Mouse (Mus musculus) testis, adult 2 months (tissue): ENCODE data around the gene Cdr1. TPM values are rescaled to one million over a fixed set of nuclear protein-coding genes. Genes with fewer than 3 reads are reported as not detected.

Experiments used
- H3K27ac ChIP-seq: fragments of 200-500 bp; 2 replicates; pipeline ENCODE4 v1.5.1; 2012; ENCODE audit warnings: low read depth, low read length; ENCODE audit not compliant: control insufficient read depth, insufficient read depth
- H3K27me3 ChIP-seq: fragments of 200-500 bp; 2 replicates; pipeline ENCODE4 v1.6.1; 2012; ENCODE audit warnings: mild to moderate bottlenecking, low read length, moderate library complexity; ENCODE audit not compliant: control insufficient read depth, insufficient read depth
- H3K36me3 ChIP-seq: fragments of 200-500 bp; 2 replicates; pipeline ENCODE4 v1.6.1; 2012; ENCODE audit warnings: mild to moderate bottlenecking, low read length; ENCODE audit not compliant: control insufficient read depth, insufficient read depth
- H3K4me1 ChIP-seq: fragments of 200-500 bp; 2 replicates; pipeline ENCODE4 v1.6.1; 2012; ENCODE audit warnings: low read length; ENCODE audit not compliant: control insufficient read depth, insufficient read depth
- H3K4me3 ChIP-seq: fragments of 200-500 bp; 2 replicates; pipeline ENCODE4 v1.5.1; 2012; ENCODE audit warnings: low read depth, mild to moderate bottlenecking, low read length, moderate library complexity, mixed read lengths; ENCODE audit not compliant: control insufficient read depth
- CTCF ChIP-seq: fragments of 200-500 bp; IDR thresholded peaks from 2 replicates; pipeline ENCODE4 v1.5.1; 2012; ENCODE audit warnings: low read depth, mild to moderate bottlenecking, inconsistent platforms, low read length, moderate library complexity; ENCODE audit not compliant: control insufficient read depth, insufficient read depth, insufficient replicate concordance
- POLR2A ChIP-seq: fragments of 200-500 bp; IDR thresholded peaks from 2 replicates; pipeline ENCODE4 v1.6.1; 2012; ENCODE audit warnings: low read depth, mild to moderate bottlenecking, inconsistent platforms, low read length, moderate library complexity; ENCODE audit not compliant: control insufficient read depth
- polyA plus RNA-seq: library from polyadenylated mRNA; depleted of rRNA; stranded (reverse); fragments of >200 nt; gene quantifications from 2 replicates; pipeline ENCODE4 v1.2.3, GENCODE M21; 2012; rRNA removed

The Cdr1 gene
- polyA plus RNA-seq: not detected in 2 replicates

DNA sequence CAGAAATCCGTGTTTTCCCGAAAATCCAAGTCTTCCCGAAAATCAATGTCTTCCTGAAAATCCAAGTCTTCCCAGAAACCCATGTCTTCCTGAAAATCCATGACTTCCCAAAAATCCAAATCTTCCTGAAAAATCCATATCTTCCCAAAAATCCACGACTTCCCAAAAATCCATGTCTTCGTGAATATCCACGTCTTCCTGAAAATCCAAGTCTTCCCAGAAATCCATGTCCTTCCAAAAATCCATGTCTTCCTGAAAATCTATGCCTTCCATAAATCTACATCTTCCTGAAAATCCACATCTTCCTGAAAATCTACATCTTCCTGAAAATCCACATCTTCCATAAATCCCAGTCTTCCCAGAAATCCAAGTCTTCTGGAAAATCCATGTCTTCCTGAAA is at the start of gene Cdr1:
Gene Cdr1 (minus strand): TSS at position 101 of the 400 bp plus-strand sequence.
- no peaks in the 10 kb centered on the region for H3K27me3 ChIP-seq
- no peaks in the 10 kb centered on the region for H3K4me1 ChIP-seq
- H3K27ac ChIP-seq: no peak within 1 kb of the TSS
- no peak within 1 kb of the TSS for H3K4me3 ChIP-seq
- TF ChIP-seq POLR2A (no peak), CTCF (no peak)
- no peaks in the 10 kb centered on the region for H3K36me3 ChIP-seq

DNA sequence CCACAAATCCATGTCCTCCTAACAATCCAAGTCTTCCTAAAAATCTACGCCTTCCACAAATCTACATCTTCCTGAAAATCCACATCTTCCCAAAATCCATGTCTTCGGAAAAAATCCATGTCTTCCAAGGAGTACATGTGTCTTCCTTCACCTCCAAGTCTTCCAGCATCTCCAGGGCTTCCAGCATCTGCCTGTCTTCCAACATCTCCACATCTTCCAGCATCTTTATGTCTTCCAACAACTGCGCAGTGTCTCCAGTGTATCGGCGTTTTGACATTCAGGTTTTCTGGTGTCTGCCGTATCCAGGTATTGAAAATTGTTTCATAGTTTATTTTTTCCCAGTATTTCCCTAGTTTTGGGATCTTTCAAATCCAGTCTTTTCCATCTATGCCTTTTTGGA is 511 bp upstream of the Cdr1 start:
- Histone ChIP-seq H3K4me1 (no peaks in the 10 kb centered on the region), H3K36me3 (no peaks in the 10 kb centered on the region), H3K4me3 (no peak overlapping the region), H3K27me3 (no peaks in the 10 kb centered on the region), H3K27ac (no peak overlapping the region)
- TF ChIP-seq POLR2A (no peak), CTCF (no peak)

DNA sequence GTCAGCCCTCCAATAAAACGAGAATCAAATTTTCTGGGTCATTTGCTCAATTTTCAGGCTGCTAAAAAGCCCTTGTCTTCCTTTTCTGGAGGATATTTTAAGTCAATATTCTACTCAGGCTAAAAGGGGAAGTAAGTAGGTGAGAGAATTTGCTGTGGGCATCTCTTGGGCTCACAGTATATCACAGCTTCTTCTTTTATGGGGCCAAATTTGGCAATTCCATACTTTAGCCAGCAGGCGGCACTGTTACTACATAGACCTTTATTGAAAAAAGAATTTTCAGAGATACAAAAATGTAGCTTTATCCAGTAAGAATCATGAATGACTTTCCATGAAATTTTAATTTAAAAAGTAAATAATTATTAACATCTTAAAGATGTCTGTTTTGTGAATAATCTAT is 18.8 kb downstream of the Cdr1 start:
- no peak overlapping the region for H3K27ac ChIP-seq
- H3K4me1 ChIP-seq: no peaks in the 10 kb centered on the region
- H3K36me3 ChIP-seq: no peaks in the 10 kb centered on the region
- H3K27me3 ChIP-seq: no peaks in the 10 kb centered on the region
- TF ChIP-seq POLR2A: no peak
- TF ChIP-seq CTCF: no peak
- H3K4me3 ChIP-seq: no peak overlapping the region

DNA sequence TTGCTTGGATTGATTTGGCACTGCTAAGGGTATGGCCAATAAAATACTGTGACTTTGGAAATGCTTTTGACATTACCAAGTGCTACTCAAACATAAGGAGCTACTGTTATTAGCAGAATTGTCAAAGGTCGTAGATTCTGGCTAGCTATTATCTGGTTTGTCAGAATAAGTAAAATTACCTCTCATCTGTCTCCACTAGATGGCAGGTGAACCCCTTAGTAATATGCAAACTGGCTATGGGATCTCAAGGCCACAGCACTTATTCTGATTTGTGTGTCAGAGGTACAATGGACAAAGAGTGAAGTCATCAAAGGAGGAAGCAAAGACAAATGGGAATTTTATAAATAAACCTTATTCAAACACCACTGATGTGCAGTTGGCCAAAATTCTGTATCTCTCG is 24.1 kb downstream of the Cdr1 start:
- Histone ChIP-seq H3K27me3 (no peaks in the 10 kb centered on the region), H3K4me3 (no peak overlapping the region), H3K4me1 (no peaks in the 10 kb centered on the region), H3K36me3 (no peaks in the 10 kb centered on the region), H3K27ac (no peak overlapping the region)
- no peak for TF ChIP-seq POLR2A
- TF ChIP-seq CTCF: no peak

DNA sequence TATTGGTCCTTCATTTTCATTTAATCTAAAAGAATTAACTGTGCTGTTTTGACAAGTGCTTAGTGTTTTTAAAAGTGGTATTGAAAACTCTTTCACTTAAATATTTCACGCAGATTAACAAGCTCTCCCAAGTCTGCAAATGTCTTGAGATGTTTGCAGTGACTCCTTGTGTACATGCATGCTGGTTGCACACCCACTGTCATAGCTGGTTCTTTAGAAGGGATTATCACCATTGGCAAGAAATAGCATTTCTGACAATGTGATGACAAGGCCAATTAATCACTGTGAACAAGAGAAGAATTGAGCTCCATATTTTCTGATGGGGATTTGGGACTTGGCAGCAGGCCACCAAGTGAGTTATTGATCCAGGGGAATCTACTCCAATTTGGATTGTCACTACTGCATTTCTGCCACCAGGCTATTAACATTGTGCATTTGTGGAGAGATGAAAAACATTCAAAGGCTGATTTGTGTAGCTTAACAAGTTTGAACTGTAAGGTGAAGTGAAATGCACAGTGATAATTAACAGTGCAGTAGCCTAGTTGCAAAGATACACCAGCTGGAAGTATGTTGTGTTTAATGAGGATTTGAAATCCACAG is 30.6 kb downstream of the Cdr1 start:
- Histone ChIP-seq H3K27me3 (no peaks in the 10 kb centered on the region), H3K36me3 (no peaks in the 10 kb centered on the region), H3K4me1 (no peaks in the 10 kb centered on the region), H3K4me3 (no peak overlapping the region), H3K27ac (no peak overlapping the region)
- TF ChIP-seq CTCF: no peak
- TF ChIP-seq POLR2A: no peak

DNA sequence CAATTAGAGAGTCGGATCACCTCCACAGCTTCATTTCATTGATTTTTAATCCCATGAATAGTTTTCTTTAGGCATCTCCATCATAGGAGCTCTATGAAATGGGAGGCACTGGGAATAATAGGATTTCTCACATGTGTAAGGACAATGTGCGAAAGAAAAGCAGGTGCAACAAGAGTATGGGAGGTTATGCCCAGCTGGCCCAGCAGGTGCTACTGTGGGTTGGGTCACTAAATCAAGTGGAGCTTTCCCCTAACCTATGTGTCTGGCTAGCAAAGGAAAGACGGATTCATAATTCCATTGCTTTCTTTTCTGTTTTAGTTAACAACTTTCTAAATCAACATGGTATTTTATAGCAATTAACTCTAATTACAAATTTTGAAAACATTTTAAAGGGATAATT is 31.1 kb downstream of the Cdr1 start:
- H3K4me1 ChIP-seq: no peaks in the 10 kb centered on the region
- H3K36me3 ChIP-seq: no peaks in the 10 kb centered on the region
- H3K4me3 ChIP-seq: no peak overlapping the region
- TF ChIP-seq CTCF (no peak), POLR2A (no peak)
- no peaks in the 10 kb centered on the region for H3K27me3 ChIP-seq
- H3K27ac ChIP-seq: no peak overlapping the region

DNA sequence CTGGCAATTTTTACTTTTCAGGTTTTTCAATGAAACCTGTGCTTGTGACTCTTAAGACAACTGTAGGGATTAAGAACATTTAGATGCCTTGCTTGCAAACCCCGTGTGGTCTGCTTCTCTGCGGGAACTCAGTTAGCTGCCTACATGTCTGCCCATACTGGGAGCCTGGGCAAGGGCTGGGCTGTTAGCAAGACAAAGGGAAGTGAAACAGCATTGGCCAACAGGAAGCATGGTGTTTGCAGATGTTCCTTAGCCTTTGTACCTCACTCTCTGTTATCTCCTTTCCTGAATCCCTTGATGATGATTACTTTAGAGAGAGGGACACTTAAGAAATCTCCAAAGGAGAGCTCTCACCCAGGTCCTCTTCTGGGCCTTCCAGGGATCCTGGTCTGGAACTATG is 38.8 kb downstream of the Cdr1 start:
- Histone ChIP-seq H3K36me3 (no peaks in the 10 kb centered on the region), H3K27me3 (no peaks in the 10 kb centered on the region), H3K27ac (no peak overlapping the region), H3K4me1 (no peaks in the 10 kb centered on the region), H3K4me3 (no peak overlapping the region)
- TF ChIP-seq POLR2A (no peak), CTCF (no peak)

DNA sequence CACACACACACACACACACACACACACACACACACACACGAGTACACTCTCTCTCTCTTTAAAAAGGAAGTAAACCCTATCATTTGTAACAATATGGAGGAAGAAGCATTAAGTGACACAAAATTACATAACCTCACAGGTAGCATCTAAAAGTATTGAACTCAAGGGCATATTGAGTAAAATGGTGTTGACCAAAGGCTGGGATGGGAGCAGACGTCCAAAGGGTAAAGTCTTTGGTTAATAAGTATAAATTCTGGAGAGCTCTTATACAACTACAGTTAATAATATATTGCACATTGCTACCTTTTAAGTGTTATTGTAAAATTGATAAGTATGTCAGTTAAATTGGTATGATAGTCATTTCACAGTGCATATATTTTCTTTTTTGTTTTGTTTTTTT is 39.9 kb downstream of the Cdr1 start:
- Histone ChIP-seq H3K27me3 (no peaks in the 10 kb centered on the region), H3K4me1 (no peaks in the 10 kb centered on the region), H3K36me3 (no peaks in the 10 kb centered on the region), H3K4me3 (no peak overlapping the region), H3K27ac (no peak overlapping the region)
- TF ChIP-seq POLR2A (no peak), CTCF (no peak)
